Mouse (Mus musculus): ENCODE results near the gene Bbs9. TPM values are rescaled to one million over a fixed set of nuclear protein-coding genes. Genes with fewer than 3 reads are reported as not detected.

Bbs9 gene
- 10 to 100 TPM in 1 of 2 experiments, 1 to 10 TPM in 1; 9.5 to 11.5 TPM for total RNA-seq (2021)
- long read RNA-seq, experiment 1, partial matches to known transcripts, result 2 of 12 reads
- long read RNA-seq, experiment 1, other reads (novel, unspliced or antisense), result 7 of 12 reads
- long read RNA-seq, experiment 2, partial matches to known transcripts, result 1 of 8 reads
- long read RNA-seq, experiment 2, other reads (novel, unspliced or antisense), result 7 of 8 reads

GRCm38 (mm10) chr9:22475424-22475868, at the start of gene Bbs9:
Gene Bbs9 (plus strand): TSS chr9:22475715.
- intact Hi-C loops (cut with DNase I), result no loop called here
- peak; percentile 93 for DNase-seq
- Histone ChIP-seq H3K27ac (peak within 1 kb of the TSS; percentile 83), H3K4me3 (peak within 1 kb of the TSS; percentile 90)
- no peak for TF ChIP-seq CTCF (IDR thresholded peaks at IDR 0.05)

GRCm38 (mm10) chr9:22428028-22428665, 47.4 kb upstream of the Bbs9 start:
- TF ChIP-seq CTCF (IDR thresholded peaks at IDR 0.05), result no peak

GRCm38 (mm10) chr9:22428666-22429410, 46.7 kb upstream of the Bbs9 start:
- TF ChIP-seq CTCF (IDR thresholded peaks at IDR 0.05), result no peak
- Histone ChIP-seq H3K27ac (no peak overlapping the region), H3K4me3 (no peak overlapping the region)
- intact Hi-C loops (cut with DNase I), result no loop called here
- no peak for DNase-seq

More at GRCm38 (mm10) chr9:22428028-22428665, 47.4 kb upstream of the Bbs9 start:
- H3K4me3 ChIP-seq, result no peak overlapping the region
- intact Hi-C loops (cut with DNase I), result no loop called here
- no peak overlapping the region for H3K27ac ChIP-seq
- no peak for DNase-seq

- DNase-seq, result no peak
- Histone ChIP-seq H3K4me3 (peak overlapping the region; percentile 37), H3K27ac (no peak overlapping the region)
- intact Hi-C loops (cut with DNase I), result no loop called here
- no peak for TF ChIP-seq CTCF (IDR thresholded peaks at IDR 0.05)
Observed at GRCm38 (mm10) chr9:22429533-22430241, 45.8 kb upstream of the Bbs9 start.

DNA sequence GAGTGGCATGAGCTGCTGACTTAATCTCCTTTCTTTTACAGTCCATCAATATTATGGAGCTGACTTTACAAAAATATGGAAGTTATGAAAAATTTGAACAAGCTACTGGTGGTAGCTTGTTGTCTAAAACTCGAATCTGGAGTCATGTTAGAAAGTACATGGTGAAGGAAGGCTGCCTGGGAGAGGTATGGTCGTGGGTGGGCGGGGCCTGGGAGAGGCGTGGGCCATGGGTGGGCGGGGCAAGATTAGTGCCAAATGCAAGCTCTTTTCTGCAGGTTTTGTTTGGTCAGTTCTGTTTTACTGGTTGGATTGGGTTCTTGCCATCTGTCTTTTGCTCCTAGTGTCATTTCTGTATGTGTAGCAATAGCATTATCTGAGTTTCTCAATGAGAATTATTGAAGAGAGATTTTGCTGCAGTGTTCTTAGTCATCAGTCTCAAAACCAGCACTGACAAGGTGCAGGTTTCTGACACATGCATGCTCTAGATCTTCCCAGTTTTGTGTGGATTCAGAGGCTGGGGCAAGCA, 45.1 kb upstream of the Bbs9 start:
- DNase-seq, result no peak
- no peak overlapping the region for H3K27ac ChIP-seq
- no peak for TF ChIP-seq CTCF (IDR thresholded peaks at IDR 0.05)
- peak overlapping the region; percentile 37 for H3K4me3 ChIP-seq
- intact Hi-C loops (cut with DNase I), result no loop called here

- no peak for TF ChIP-seq CTCF (IDR thresholded peaks at IDR 0.05)
- DNase-seq, result no peak
- Histone ChIP-seq H3K27ac (no peak overlapping the region), H3K4me3 (no peak overlapping the region)
- intact Hi-C loops (cut with DNase I), result no loop called here
Observed at GRCm38 (mm10) chr9:22433221-22433620, 42.3 kb upstream of the Bbs9 start.

- intact Hi-C loops (cut with DNase I), result no loop called here
- no peak for TF ChIP-seq CTCF (IDR thresholded peaks at IDR 0.05)
- H3K27ac ChIP-seq, result no peak overlapping the region
- no peak overlapping the region for H3K4me3 ChIP-seq
- DNase-seq, result no peak
Observed at GRCm38 (mm10) chr9:22434101-22434500, 41.4 kb upstream of the Bbs9 start.

DNA sequence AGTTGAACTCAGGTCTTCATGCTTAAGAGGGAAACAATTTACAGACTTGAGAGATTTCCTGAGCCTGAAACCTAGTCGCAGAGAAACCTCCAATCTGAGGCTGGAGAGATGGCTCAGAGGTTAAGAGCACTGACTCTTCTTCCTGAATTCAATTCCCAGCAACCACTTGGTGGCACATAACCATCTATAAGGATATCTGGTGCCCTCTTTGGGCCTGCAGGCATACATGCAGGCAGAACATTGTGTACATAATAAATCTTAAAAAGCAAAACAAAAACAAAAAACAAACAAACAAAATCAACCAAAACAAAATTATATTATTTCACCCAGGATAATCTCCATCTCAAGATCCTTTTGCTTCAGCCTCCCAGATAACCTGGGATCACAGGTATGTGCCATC, 36.7 kb upstream of the Bbs9 start:
- TF ChIP-seq CTCF (IDR thresholded peaks at IDR 0.05), result no peak
- H3K4me3 ChIP-seq, result no peak overlapping the region
- intact Hi-C loops (cut with DNase I), result no loop called here
- DNase-seq, result no peak
- no peak overlapping the region for H3K27ac ChIP-seq

- no peak for TF ChIP-seq CTCF (IDR thresholded peaks at IDR 0.05)
- intact Hi-C loops (cut with DNase I), result no loop called here
- no peak for DNase-seq
- Histone ChIP-seq H3K27ac (no peak overlapping the region), H3K4me3 (no peak overlapping the region)
Observed at GRCm38 (mm10) chr9:22443157-22443556, 32.4 kb upstream of the Bbs9 start.

- no peak overlapping the region for H3K27ac ChIP-seq
- intact Hi-C loops (cut with DNase I), result no loop called here
- no peak overlapping the region for H3K4me3 ChIP-seq
- no peak for TF ChIP-seq CTCF (IDR thresholded peaks at IDR 0.05)
- DNase-seq, result no peak
Observed at GRCm38 (mm10) chr9:22445123-22445522, 30.4 kb upstream of the Bbs9 start.

DNA sequence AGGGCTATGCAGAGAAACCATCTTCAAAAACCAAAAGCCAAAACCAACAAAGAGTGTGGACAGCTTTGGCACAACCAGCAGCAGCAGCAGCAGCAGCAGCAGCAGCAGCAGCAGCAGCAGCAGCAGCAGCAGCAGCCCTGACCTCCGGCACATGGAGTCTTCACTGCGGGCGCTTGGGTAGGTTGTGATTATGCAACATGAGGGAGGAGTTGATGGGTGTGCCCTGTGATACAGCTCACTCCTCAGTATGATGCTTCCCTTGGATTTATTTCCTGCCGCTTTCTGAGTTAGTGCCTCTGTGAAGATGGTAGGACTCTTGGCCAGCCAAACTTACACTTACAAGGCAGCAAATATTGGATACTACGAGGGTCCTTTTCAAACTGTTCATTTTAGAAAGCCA, 28.3 kb upstream of the Bbs9 start:
- TF ChIP-seq CTCF (IDR thresholded peaks at IDR 0.05), result no peak
- Histone ChIP-seq H3K27ac (no peak overlapping the region), H3K4me3 (no peak overlapping the region)
- intact Hi-C loops (cut with DNase I), result no loop called here
- no peak for DNase-seq

GRCm38 (mm10) chr9:22448420-22448819, 27.1 kb upstream of the Bbs9 start:
- Histone ChIP-seq H3K4me3 (no peak overlapping the region), H3K27ac (no peak overlapping the region)
- intact Hi-C loops (cut with DNase I), result no loop called here
- peak; percentile 21; the same call in 1 of the 2 replicates for TF ChIP-seq CTCF (IDR thresholded peaks at IDR 0.05)
- no peak for DNase-seq

All from gastrocnemius, adult 2 months (tissue).